Mouse (Mus musculus): ENCODE data around the gene Pkd1l2. TPM values are rescaled to one million over a fixed set of nuclear protein-coding genes. Genes with fewer than 3 reads are reported as not detected.

Gene Pkd1l2
- total RNA-seq, 1 experiment: 1.5 TPM

- Histone ChIP-seq H3K9ac (ENCODE audit: insufficient read depth, low read depth, low read length, poor library complexity, severe bottlenecking) (no peak overlapping the region), H3K27ac (ENCODE audit: insufficient read depth, low read depth, low read length, poor library complexity, severe bottlenecking) (no peak overlapping the region), H3K36me3 (ENCODE audit: control insufficient read depth, insufficient read depth, low read length, poor library complexity, severe bottlenecking) (no peaks in the 10 kb centered on the region), H3K9me3 (ENCODE audit: control insufficient read depth, insufficient read depth, low read depth, low read length) (no peaks in the 10 kb centered on the region), H3K4me3 (ENCODE audit: insufficient read depth in 1 of 2, low read depth in 1 of 2, low read length in 2 of 2, poor library complexity in 1 of 2, severe bottlenecking in 1 of 2) (no peak overlapping the region), H3K4me1 (ENCODE audit: control insufficient read depth in 2 of 2, insufficient read depth in 2 of 2, low read length in 2 of 2, poor library complexity in 1 of 2) (peaks cover 0 to 3% of the 10 kb centered on the region in 2 experiments; a peak in 1 of 4 replicates)
- in situ Hi-C loops (cut with MboI; ENCODE audit: low sequenced_read_pairs in 2 of 2, unreplicated experiment in 2 of 2): no loop called here
- DNase-seq (ENCODE audit: low read depth, low spot score): no peak
- TF ChIP-seq HCFC1 (IDR thresholded peaks at IDR 0.05; ENCODE audit: borderline replicate concordance, insufficient read depth, low read length) (no peak), ZNF384 (IDR thresholded peaks at IDR 0.05; ENCODE audit: low read depth, low read length) (no peak), ZC3H11A (IDR thresholded peaks at IDR 0.05; ENCODE audit: borderline replicate concordance, low read depth, low read length) (no peak), MAFK (IDR thresholded peaks at IDR 0.05; ENCODE audit: insufficient read depth, low read depth, low read length) (no peak), CHD2 (IDR thresholded peaks at IDR 0.05; ENCODE audit: low read depth, low read length) (no peak)
Measured at GRCm38 (mm10) chr8:117055097-117055496, 27.2 kb downstream of the Pkd1l2 start.

- no peak for TF ChIP-seq ZNF384 (IDR thresholded peaks at IDR 0.05; ENCODE audit: low read depth, low read length)
- TF ChIP-seq MAFK (IDR thresholded peaks at IDR 0.05; ENCODE audit: insufficient read depth, low read depth, low read length): no peak
- TF ChIP-seq ZC3H11A (IDR thresholded peaks at IDR 0.05; ENCODE audit: borderline replicate concordance, low read depth, low read length): no peak
- no peak for TF ChIP-seq CHD2 (IDR thresholded peaks at IDR 0.05; ENCODE audit: low read depth, low read length)
- TF ChIP-seq HCFC1 (IDR thresholded peaks at IDR 0.05; ENCODE audit: borderline replicate concordance, insufficient read depth, low read length): no peak
- Histone ChIP-seq H3K9ac (ENCODE audit: insufficient read depth, low read depth, low read length, poor library complexity, severe bottlenecking) (no peak overlapping the region), H3K36me3 (ENCODE audit: control insufficient read depth, insufficient read depth, low read length, poor library complexity, severe bottlenecking) (no peaks in the 10 kb centered on the region)
Measured at GRCm38 (mm10) chr8:117054146-117054545, 28.1 kb downstream of the Pkd1l2 start.

GRCm38 (mm10) chr8:117053135-117054079 lies 28.8 kb downstream of the Pkd1l2 start:
- no peaks in the 10 kb centered on the region for H3K4me1 ChIP-seq (ENCODE audit: control insufficient read depth in 2 of 2, insufficient read depth in 2 of 2, low read length in 2 of 2, poor library complexity in 1 of 2)
- H3K9ac ChIP-seq (ENCODE audit: insufficient read depth, low read depth, low read length, poor library complexity, severe bottlenecking): no peak overlapping the region
- no peak overlapping the region for H3K27ac ChIP-seq (ENCODE audit: insufficient read depth, low read depth, low read length, poor library complexity, severe bottlenecking)
- H3K9me3 ChIP-seq (ENCODE audit: control insufficient read depth, insufficient read depth, low read depth, low read length): no peaks in the 10 kb centered on the region
- TF ChIP-seq HCFC1 (IDR thresholded peaks at IDR 0.05; ENCODE audit: borderline replicate concordance, insufficient read depth, low read length): no peak
- no peak; the same call in 1 of the 2 replicates for TF ChIP-seq ZC3H11A (IDR thresholded peaks at IDR 0.05; ENCODE audit: borderline replicate concordance, low read depth, low read length)
- TF ChIP-seq MAFK (IDR thresholded peaks at IDR 0.05; ENCODE audit: insufficient read depth, low read depth, low read length): no peak
- TF ChIP-seq ZNF384 (IDR thresholded peaks at IDR 0.05; ENCODE audit: low read depth, low read length): no peak
- TF ChIP-seq CHD2 (IDR thresholded peaks at IDR 0.05; ENCODE audit: low read depth, low read length): no peak
- peak; percentile 71 for DNase-seq (ENCODE audit: low read depth, low spot score)
- in situ Hi-C loops (cut with MboI; ENCODE audit: low sequenced_read_pairs in 2 of 2, unreplicated experiment in 2 of 2): no loop called here
- H3K36me3 ChIP-seq (ENCODE audit: control insufficient read depth, insufficient read depth, low read length, poor library complexity, severe bottlenecking): no peaks in the 10 kb centered on the region
- no peak overlapping the region for H3K4me3 ChIP-seq (ENCODE audit: insufficient read depth in 1 of 2, low read depth in 1 of 2, low read length in 2 of 2, poor library complexity in 1 of 2, severe bottlenecking in 1 of 2)

More at GRCm38 (mm10) chr8:117054146-117054545, 28.1 kb downstream of the Pkd1l2 start:
- DNase-seq (ENCODE audit: low read depth, low spot score): no peak
- Histone ChIP-seq H3K4me1 (ENCODE audit: control insufficient read depth in 2 of 2, insufficient read depth in 2 of 2, low read length in 2 of 2, poor library complexity in 1 of 2) (peaks cover 0 to under 1% of the 10 kb centered on the region in 2 experiments; a peak in 1 of 4 replicates), H3K27ac (ENCODE audit: insufficient read depth, low read depth, low read length, poor library complexity, severe bottlenecking) (no peak overlapping the region), H3K9me3 (ENCODE audit: control insufficient read depth, insufficient read depth, low read depth, low read length) (no peaks in the 10 kb centered on the region), H3K4me3 (ENCODE audit: insufficient read depth in 1 of 2, low read depth in 1 of 2, low read length in 2 of 2, poor library complexity in 1 of 2, severe bottlenecking in 1 of 2) (no peak overlapping the region)
- in situ Hi-C loops (cut with MboI; ENCODE audit: low sequenced_read_pairs in 2 of 2, unreplicated experiment in 2 of 2): no loop called here

- Histone ChIP-seq H3K36me3 (ENCODE audit: control insufficient read depth, insufficient read depth, low read length, poor library complexity, severe bottlenecking) (no peaks in the 10 kb centered on the region), H3K9me3 (ENCODE audit: control insufficient read depth, insufficient read depth, low read depth, low read length) (no peaks in the 10 kb centered on the region), H3K4me3 (ENCODE audit: insufficient read depth in 1 of 2, low read depth in 1 of 2, low read length in 2 of 2, poor library complexity in 1 of 2, severe bottlenecking in 1 of 2) (no peak overlapping the region), H3K4me1 (ENCODE audit: control insufficient read depth in 2 of 2, insufficient read depth in 2 of 2, low read length in 2 of 2, poor library complexity in 1 of 2) (no peaks in the 10 kb centered on the region), H3K9ac (ENCODE audit: insufficient read depth, low read depth, low read length, poor library complexity, severe bottlenecking) (no peak overlapping the region), H3K27ac (ENCODE audit: insufficient read depth, low read depth, low read length, poor library complexity, severe bottlenecking) (no peak overlapping the region)
- TF ChIP-seq CHD2 (IDR thresholded peaks at IDR 0.05; ENCODE audit: low read depth, low read length) (no peak), MAFK (IDR thresholded peaks at IDR 0.05; ENCODE audit: insufficient read depth, low read depth, low read length) (no peak), HCFC1 (IDR thresholded peaks at IDR 0.05; ENCODE audit: borderline replicate concordance, insufficient read depth, low read length) (no peak), ZC3H11A (IDR thresholded peaks at IDR 0.05; ENCODE audit: borderline replicate concordance, low read depth, low read length) (no peak), ZNF384 (IDR thresholded peaks at IDR 0.05; ENCODE audit: low read depth, low read length) (no peak)
- no peak for DNase-seq (ENCODE audit: low read depth, low spot score)
- in situ Hi-C loops (cut with MboI; ENCODE audit: low sequenced_read_pairs in 2 of 2, unreplicated experiment in 2 of 2): no loop called here
Measured at GRCm38 (mm10) chr8:117051316-117051715, 30.9 kb downstream of the Pkd1l2 start.

Data from ES-E14 (cell line).